Mouse (Mus musculus) hindbrain, embryonic 10.5 days (tissue): ENCODE data around the gene Hoxd11. TPM values are rescaled to one million over a fixed set of nuclear protein-coding genes. Genes with fewer than 3 reads are reported as not detected.

ENCODE experiments used
- DNase-seq: peaks from one replicate; pipeline ENCODE4 v3.0.0-alpha.2; 2017; ENCODE audit warnings: low spot score
- H3K27ac ChIP-seq: fragments of 300-500 bp; sonication (generic); 2 replicates; pipeline ENCODE4 v1.5.1; 2016; ENCODE audit warnings: mild to moderate bottlenecking, moderate library complexity
- H3K27me3 ChIP-seq: fragments of 300-500 bp; sonication (generic); 2 replicates; pipeline ENCODE4 v1.6.1; 2016; ENCODE audit warnings: mild to moderate bottlenecking; ENCODE audit not compliant: poor library complexity, insufficient read depth, severe bottlenecking
- H3K36me3 ChIP-seq: fragments of 300-500 bp; sonication (generic); 2 replicates; pipeline ENCODE4 v1.6.1; 2016; ENCODE audit warnings: mild to moderate bottlenecking, moderate library complexity
- H3K4me1 ChIP-seq: fragments of 300-500 bp; sonication (generic); replicated peaks from 2 replicates; pipeline ENCODE4 v1.6.1; 2016; ENCODE audit warnings: mild to moderate bottlenecking
- H3K4me3 ChIP-seq: fragments of 300-500 bp; sonication (generic); 2 replicates; pipeline ENCODE4 v1.5.1; 2016; ENCODE audit warnings: mild to moderate bottlenecking, moderate library complexity
- H3K9me3 ChIP-seq: fragments of 300-500 bp; sonication (generic); 2 replicates; pipeline ENCODE4 v1.6.1; 2016; ENCODE audit warnings: mild to moderate bottlenecking, moderate library complexity
- WGBS: fragments of 180-500 bp; shearing (Covaris S2); methylation state at CpG from one replicate; pipeline ENCODE4 v1.1.7; 2016; 5-methylcytosine and 5-hydroxymethylcytosine counted together
- polyA plus RNA-seq: library from polyadenylated mRNA; unstranded; fragments of >200 nt; fragmentation: Nextera tagmentation; extraction: Ambion mirVana; gene quantifications from 2 replicates; pipeline ENCODE4 v1.2.1, GENCODE M21; 2016

Gene Hoxd11
- polyA plus RNA-seq, 1 experiment from 2014 or later = not detected

DNA sequence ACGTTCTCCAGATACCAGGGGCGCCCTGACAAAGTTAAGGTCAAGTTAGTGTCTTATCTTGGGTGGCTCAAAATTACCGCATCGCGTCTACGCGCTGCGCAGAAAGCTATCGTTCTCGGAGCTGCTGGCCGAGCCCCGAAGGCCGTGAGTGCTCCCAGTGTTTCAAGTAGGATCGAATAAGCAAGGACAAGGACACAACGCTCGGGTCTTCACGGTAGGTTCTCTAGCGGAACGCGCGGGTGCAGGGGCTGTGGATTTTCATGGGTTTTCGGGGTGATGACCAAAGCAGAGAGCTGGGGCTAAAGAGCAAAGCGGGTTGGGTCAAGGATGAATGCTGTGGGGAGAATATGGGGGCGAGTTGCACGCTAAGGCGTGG lies 227 bp downstream of the Hoxd11 start:
- H3K27me3 ChIP-seq = peaks cover 100% of the 10 kb centered on the region
- DNase-seq = no peak
- no peaks in the 10 kb centered on the region for H3K9me3 ChIP-seq
- H3K36me3 ChIP-seq = no peaks in the 10 kb centered on the region
- 1% methylated on average over 26 of the region's 26 CpGs for WGBS
- H3K4me1 ChIP-seq = peaks cover 19% of the 10 kb centered on the region
- H3K27ac ChIP-seq = no peak overlapping the region
- H3K4me3 ChIP-seq = no peak overlapping the region

DNA sequence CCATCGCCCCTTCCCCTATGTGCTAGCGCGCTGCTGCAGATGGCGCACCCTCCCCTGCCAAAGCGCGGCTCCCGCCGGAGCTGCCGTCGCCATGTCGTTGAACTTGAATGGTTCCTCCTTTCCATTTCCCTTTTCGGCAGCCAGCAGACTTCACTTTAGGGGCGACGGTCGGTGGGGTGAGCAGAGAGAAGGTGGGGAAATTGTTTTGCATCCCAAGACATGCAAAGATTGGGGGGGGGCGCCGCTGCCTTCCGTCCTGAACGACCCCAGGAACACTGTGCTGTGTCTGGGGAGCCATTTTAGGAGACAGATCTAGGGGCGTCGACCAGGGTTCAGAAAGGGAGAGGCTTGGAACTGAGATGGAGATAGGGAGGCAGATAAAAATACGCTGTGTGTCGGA lies 623 bp downstream of the Hoxd11 start:
- peaks cover 19% of the 10 kb centered on the region for H3K4me1 ChIP-seq
- H3K27me3 ChIP-seq = peaks cover 100% of the 10 kb centered on the region
- H3K4me3 ChIP-seq = no peak overlapping the region
- WGBS = 1% methylated on average over 23 of the region's 23 CpGs
- no peak overlapping the region for H3K27ac ChIP-seq
- no peaks in the 10 kb centered on the region for H3K36me3 ChIP-seq
- DNase-seq = no peak
- H3K9me3 ChIP-seq = no peaks in the 10 kb centered on the region

DNA sequence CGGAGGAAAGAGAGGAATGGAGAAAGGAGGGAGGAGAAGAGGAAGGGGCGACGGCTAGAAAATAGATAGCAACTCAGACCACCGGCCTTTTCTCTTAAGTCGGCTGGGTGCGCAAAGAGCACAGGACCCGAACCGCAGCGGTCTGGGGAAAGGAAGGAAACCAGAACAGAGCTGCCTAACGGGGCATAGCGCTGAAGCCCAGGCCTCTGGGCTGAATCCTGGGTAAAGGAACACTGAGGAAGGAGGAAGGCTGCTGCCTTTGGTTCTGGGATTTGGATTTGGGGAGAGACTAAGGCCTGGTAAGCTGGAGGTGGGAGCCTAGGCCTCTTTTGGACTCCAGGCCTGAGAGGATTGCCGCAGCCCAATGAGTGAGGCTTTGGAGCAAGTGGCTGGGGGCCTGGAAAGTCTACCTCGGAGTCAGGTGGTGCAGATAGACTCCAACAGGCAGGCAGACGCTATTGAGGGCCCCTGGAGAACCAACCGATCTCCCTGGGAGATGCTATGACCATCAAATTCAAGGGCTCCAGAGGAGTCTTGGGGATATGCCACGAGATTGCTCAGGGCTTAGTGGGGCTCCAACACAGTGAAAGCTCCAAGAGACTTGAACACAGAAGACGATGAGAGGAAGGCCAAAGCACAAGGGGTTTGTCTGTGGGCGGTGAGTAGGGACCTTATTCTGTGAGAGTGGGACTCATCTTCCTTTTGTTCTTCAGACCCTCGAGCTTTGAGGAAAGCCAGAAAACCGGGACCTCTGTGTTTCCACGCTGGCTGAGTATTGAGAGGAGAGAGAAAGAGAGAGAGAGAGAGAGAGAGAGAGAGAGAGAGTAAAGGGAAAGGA lies 1.4 kb downstream of the Hoxd11 start:
- WGBS = under 1% methylated on average over 21 of the region's 21 CpGs
- DNase-seq = no peak
- H3K27me3 ChIP-seq = peaks cover 100% of the 10 kb centered on the region

DNA sequence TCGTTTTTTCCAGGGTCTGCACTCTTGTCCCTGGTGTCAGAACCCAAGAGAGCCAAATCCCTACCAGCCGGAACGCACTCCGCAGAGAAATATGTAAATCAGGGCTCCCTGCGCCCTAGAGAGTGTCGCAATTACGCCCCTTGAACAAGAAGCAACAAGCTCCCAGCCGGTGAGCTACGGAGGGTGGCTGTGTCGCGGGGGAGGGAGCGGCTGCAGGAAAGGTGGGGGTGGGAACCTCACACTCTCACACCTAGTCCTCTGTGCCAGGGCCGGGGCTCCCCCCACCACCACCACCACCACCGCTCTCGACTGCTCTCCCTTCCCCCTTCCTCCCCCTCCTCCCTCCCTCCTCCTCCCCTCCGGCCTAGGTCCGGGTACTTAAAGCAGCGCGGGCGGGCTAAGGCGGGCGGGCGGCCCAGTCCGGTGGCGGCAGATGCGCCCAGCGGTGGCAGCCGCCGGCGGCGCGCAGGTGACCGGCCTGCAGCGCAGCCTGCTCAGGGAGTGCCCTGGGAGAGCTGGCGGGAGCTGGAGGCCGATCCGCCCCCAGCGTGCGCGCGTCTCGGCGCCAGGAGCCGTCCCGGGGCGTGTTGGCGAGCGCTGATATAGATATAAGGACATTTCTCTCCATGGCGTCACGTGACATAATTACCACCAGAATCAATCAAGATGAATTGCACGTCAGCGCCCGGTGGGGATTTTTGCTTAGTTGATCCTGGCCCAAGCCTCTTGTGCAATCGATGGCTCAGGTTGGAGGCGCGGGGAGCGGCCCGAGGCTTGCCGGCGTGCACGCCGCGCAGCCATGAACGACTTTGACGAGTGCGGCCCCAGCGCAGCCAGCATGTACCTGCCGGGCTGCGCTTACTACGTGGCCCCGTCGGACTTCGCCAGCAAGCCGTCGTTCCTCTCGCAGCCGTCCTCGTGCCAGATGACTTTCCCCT lies 2.5 kb downstream of the Hoxd11 start:
- peak overlapping the region; percentile 32 for H3K4me3 ChIP-seq
- peak; percentile 64 for DNase-seq
- whole genome bisulfite sequencing = under 1% methylated on average over 78 of the region's 78 CpGs

More for the DNA sequence above, 1.4 kb downstream of the Hoxd11 start:
- no peak overlapping the region for H3K27ac ChIP-seq
- H3K9me3 ChIP-seq = no peaks in the 10 kb centered on the region
- H3K4me3 ChIP-seq = no peak overlapping the region
- no peaks in the 10 kb centered on the region for H3K36me3 ChIP-seq
- H3K4me1 ChIP-seq = peaks cover 17% of the 10 kb centered on the region

DNA sequence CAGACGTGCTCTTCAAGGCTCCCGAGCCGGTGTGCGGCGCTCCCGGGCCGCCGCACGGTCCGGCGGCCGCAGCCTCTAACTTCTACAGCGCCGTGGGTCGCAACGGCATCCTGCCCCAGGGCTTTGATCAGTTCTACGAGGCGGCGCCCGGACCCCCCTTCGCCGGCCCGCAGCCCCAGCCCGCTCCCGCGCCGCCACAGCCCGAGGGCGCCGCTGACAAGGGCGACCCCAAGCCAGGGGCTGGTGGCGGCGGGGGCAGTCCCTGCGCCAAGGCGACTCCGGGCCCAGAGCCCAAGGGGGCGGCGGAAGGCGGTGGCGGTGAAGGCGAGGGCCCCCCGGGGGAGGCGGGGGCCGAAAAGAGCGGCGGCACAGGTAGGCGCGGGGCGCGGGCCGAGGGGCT lies 3.4 kb downstream of the Hoxd11 start:
- DNase-seq = peak; percentile 52
- H3K36me3 ChIP-seq = no peaks in the 10 kb centered on the region
- no peak overlapping the region for H3K27ac ChIP-seq
- H3K4me3 ChIP-seq = peak overlapping the region; percentile 32
- H3K4me1 ChIP-seq = peaks cover 17% of the 10 kb centered on the region
- 1% methylated on average over 51 of the region's 51 CpGs for WGBS
- H3K27me3 ChIP-seq = peaks cover 100% of the 10 kb centered on the region
- no peaks in the 10 kb centered on the region for H3K9me3 ChIP-seq

More for the DNA sequence above, 2.5 kb downstream of the Hoxd11 start:
- no peaks in the 10 kb centered on the region for H3K9me3 ChIP-seq
- H3K27me3 ChIP-seq = peaks cover 100% of the 10 kb centered on the region
- no peaks in the 10 kb centered on the region for H3K36me3 ChIP-seq
- H3K27ac ChIP-seq = no peak overlapping the region
- H3K4me1 ChIP-seq = peaks cover 17% of the 10 kb centered on the region

DNA sequence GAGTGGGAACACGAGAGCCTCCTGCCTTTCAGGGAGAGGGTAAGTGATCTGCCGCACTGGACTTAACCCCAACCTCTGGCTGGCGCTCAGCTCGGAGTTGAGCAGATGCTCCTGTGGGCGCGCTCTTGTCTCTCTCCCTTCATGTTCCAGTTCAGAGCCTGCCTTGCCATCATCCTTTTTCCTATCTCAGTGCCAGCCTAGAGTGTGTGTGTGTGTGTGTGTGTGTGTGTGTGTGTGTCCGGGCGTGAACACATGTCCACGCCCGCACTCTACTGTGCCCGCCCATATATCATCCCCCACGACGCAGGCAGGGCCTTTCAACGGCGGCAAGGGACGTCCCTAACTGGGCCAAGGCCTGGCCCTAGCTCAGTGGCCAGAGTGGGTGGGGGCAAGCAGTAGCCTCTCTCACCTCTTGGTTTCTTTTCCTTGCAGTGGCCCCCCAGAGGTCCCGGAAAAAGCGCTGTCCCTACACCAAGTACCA lies 4.2 kb downstream of the Hoxd11 start:
- WGBS = under 1% methylated on average over 18 of the region's 18 CpGs
- DNase-seq = peak; percentile 48
- H3K27ac ChIP-seq = no peak overlapping the region

DNA sequence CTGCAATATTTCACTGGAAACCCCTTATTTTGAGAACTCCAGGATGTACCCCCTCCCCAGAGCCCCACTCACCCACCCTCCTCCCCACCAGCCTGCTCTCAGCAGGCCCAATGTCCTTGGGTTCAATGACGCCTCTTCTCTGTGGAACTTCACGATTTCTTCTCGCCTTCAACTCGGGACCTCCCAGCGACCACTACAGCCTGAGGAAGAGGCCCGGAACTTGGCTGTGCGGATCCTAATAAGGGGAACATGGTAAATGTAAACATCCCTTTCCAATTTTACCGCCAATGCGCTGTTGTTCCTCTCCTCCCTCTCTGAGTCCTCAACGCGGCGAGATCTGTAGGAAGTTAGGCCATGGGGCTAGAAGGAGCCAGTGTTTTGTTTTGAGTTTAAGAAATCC lies 4.7 kb downstream of the Hoxd11 start:
- WGBS = under 1% methylated on average over 12 of the region's 12 CpGs
- no peaks in the 10 kb centered on the region for H3K36me3 ChIP-seq
- H3K4me1 ChIP-seq = peaks cover 17% of the 10 kb centered on the region
- peak; percentile 44 for DNase-seq
- no peaks in the 10 kb centered on the region for H3K9me3 ChIP-seq
- H3K27me3 ChIP-seq = peaks cover 100% of the 10 kb centered on the region
- H3K4me3 ChIP-seq = no peak overlapping the region
- H3K27ac ChIP-seq = no peak overlapping the region

More for the DNA sequence above, 4.2 kb downstream of the Hoxd11 start:
- Histone ChIP-seq H3K4me1 (peaks cover 17% of the 10 kb centered on the region), H3K9me3 (no peaks in the 10 kb centered on the region), H3K36me3 (no peaks in the 10 kb centered on the region), H3K27me3 (peaks cover 100% of the 10 kb centered on the region), H3K4me3 (no peak overlapping the region)

DNA sequence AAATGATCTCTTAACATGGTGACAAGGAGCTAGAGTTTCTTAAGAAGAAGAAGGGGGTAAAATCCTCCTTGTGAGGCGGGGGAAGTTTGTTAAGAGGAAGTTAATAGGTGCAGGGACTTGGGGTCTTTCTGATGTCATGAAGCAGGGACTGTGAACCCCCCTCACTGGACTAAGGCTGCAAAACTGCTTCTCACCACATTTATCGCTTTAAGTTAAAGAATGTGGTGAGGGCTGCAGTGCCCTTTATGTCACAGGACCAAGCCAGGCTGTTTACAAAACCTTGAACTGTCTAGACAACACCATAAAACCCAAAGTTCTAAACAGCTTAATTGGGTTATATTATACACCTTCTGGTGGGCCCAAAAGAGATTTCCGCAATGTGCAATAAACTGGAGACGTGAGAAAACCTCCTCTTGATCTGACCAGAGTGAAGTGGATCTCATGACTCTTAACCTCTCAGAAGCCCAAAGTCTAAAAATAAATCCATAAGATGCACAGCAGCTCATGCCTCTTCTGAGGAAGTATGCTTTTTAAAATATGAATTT lies 5.8 kb downstream of the Hoxd11 start:
- DNase-seq = peak; percentile 15
- H3K4me3 ChIP-seq = no peak overlapping the region
- 11% methylated on average over 4 of the region's 4 CpGs for WGBS

DNA sequence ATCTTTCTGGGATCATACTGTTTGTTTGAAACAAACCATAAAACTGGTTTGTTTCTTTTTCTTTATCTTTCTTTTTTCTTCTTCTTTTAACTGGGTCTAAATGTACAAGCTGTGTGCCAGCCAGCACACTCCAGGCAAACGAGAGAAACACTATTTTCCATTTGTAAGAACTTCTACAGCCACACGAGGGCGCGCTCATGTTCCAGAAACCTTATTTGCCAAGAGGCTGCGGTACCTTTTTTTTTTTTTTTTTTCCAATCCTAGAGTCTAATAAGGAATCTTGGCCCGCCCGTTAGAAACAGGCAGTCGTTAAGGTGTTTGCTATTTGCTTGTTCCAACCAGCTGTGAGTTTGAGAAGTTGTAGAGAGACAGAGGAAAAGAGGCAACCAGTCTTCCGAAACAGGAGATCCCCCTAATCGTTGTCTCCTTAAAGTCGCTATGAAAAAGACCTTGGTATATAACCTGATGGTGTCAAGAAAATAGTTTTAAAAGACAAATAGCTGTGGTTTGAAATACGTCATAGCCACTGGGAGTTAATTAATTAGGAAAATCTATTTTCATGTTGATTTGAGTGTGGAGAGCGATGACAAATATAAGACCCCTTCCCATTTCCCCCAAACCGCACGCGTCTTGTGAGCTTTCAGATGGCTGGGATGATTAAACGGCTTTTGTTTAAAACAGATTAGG lies 7.1 kb downstream of the Hoxd11 start:
- WGBS = 5% methylated on average over 17 of the region's 17 CpGs
- H3K27ac ChIP-seq = no peak overlapping the region
- no peaks in the 10 kb centered on the region for H3K9me3 ChIP-seq
- H3K36me3 ChIP-seq = no peaks in the 10 kb centered on the region
- H3K4me3 ChIP-seq = no peak overlapping the region
- peaks cover 23% of the 10 kb centered on the region for H3K4me1 ChIP-seq
- peaks cover 100% of the 10 kb centered on the region for H3K27me3 ChIP-seq
- DNase-seq = peak; percentile 75

More for the DNA sequence above, 5.8 kb downstream of the Hoxd11 start:
- Histone ChIP-seq H3K9me3 (no peaks in the 10 kb centered on the region), H3K27ac (no peak overlapping the region), H3K4me1 (peaks cover 17% of the 10 kb centered on the region), H3K27me3 (peaks cover 100% of the 10 kb centered on the region), H3K36me3 (no peaks in the 10 kb centered on the region)

DNA sequence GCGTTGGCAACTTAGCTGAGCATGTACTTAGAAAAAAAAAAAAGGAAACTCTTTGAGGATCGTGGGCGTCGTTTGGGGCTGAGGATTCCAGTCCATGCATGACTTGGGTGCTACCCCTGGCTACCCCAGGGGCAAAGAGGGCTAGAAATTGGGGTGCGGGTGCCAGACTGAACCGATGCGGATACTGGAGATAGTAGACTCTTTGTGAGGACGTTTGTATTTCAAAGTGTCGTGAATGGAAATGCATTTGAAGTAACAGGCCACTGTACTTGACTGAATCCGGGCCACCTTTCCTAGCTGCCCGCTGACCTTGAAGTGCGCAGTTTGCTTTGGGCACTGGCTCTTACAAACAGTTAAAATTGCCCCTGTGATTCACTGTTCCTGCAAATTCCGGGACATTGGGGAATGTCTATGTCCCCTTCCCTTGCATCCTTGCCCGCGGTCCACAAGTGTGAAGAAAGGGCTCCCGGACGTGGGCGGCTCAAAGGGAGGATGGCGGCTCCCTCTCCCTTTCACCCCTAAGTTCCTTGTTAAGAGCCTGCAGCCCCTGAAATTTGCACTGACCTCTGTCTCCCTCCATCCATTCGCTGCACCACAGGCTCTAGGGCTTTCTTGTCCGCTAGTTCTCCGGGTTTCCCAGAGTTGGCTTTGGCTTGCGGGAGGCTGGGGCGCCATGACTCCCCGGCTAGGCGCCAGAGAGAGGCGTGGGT lies 7.8 kb downstream of the Hoxd11 start:
- Histone ChIP-seq H3K4me3 (no peak overlapping the region), H3K4me1 (peaks cover 19% of the 10 kb centered on the region), H3K9me3 (no peaks in the 10 kb centered on the region), H3K36me3 (no peaks in the 10 kb centered on the region), H3K27ac (no peak overlapping the region), H3K27me3 (peaks cover 100% of the 10 kb centered on the region)
- peak; percentile 51 for DNase-seq
- under 1% methylated on average over 27 of the region's 27 CpGs for WGBS

DNA sequence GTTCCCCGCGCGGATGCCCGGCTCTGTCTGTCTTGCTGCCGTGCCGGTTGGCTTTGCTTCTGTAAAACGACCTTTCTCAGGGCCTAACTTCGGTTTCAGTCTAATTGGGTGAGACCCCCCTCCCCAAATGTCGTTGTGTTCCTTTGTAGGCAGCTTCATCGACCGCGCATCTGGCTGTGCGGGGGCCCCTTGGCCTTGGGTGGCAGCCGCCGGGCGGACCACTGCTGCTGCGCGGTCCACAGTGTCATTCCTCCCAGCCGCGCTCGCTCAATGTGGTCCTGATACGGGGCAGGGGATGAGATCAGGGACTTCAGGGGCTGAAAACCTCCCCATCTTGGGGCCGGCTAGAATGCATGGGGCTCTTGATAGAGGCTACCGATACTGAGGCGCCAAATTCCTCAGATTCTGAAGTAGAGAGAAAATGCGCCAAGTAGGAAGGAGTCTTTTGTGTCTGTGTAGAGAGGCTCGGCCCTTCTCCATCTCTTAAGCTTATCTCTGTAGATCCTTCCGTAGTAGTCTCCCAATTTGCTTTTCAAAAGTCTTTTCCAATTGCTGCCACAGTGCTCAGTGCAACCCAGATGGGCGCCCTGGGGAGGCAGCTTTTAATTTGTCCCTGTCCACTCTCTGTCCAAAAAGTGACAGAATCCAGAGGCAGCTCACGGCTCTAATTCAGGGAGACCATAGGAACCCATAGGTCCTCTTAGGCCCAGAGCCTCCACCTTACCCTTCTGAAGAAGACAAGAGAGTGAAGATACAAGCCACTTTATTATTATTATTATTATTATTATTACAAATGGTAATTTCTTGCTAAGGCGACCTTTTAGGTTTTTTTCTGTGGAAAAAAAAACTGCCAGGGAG lies 8.6 kb downstream of the Hoxd11 start:
- H3K36me3 ChIP-seq = no peaks in the 10 kb centered on the region
- DNase-seq = peak; percentile 54
- no peak overlapping the region for H3K27ac ChIP-seq
- WGBS = under 1% methylated on average over 31 of the region's 31 CpGs
- H3K4me3 ChIP-seq = no peak overlapping the region
- peaks cover 100% of the 10 kb centered on the region for H3K27me3 ChIP-seq
- H3K4me1 ChIP-seq = peaks cover 19% of the 10 kb centered on the region
- H3K9me3 ChIP-seq = no peaks in the 10 kb centered on the region
